Mouse (Mus musculus): ENCODE results near the gene Cmip. TPM values are rescaled to one million over a fixed set of nuclear protein-coding genes. Genes with fewer than 3 reads are reported as not detected.

Cmip gene
- polyA plus RNA-seq, 1 experiment from 2014 or later, result 8.2 TPM

GRCm38 (mm10) chr8:117467466-117467865, 210.6 kb downstream of the Cmip start:
- H3K4me1 ChIP-seq, result peaks cover 18% of the 10 kb centered on the region
- no peak overlapping the region for H3K4me3 ChIP-seq
- H3K27me3 ChIP-seq (ENCODE audit: low read depth, poor library complexity, severe bottlenecking), result no peaks in the 10 kb centered on the region
- WGBS, result 88% methylated on average over 10 of the region's 10 CpGs
- H3K36me3 ChIP-seq, result no peaks in the 10 kb centered on the region
- DNase-seq (ENCODE audit: low spot score), result no peak
- no peaks in the 10 kb centered on the region for H3K9me3 ChIP-seq (replicated peaks)
- no peak overlapping the region for H3K27ac ChIP-seq

- H3K9me3 ChIP-seq (replicated peaks), result no peaks in the 10 kb centered on the region
- DNase-seq (ENCODE audit: low spot score), result peak; percentile 46
- H3K27me3 ChIP-seq (ENCODE audit: low read depth, poor library complexity, severe bottlenecking), result no peaks in the 10 kb centered on the region
- H3K27ac ChIP-seq, result peak overlapping the region; percentile 83
- H3K4me3 ChIP-seq, result peak overlapping the region; percentile 37
- peaks cover 18% of the 10 kb centered on the region for H3K4me1 ChIP-seq
- WGBS, result 37% methylated on average over 16 of the region's 16 CpGs
- H3K36me3 ChIP-seq, result no peaks in the 10 kb centered on the region
Observed at GRCm38 (mm10) chr8:117469431-117470341, 212.8 kb downstream of the Cmip start.

DNA sequence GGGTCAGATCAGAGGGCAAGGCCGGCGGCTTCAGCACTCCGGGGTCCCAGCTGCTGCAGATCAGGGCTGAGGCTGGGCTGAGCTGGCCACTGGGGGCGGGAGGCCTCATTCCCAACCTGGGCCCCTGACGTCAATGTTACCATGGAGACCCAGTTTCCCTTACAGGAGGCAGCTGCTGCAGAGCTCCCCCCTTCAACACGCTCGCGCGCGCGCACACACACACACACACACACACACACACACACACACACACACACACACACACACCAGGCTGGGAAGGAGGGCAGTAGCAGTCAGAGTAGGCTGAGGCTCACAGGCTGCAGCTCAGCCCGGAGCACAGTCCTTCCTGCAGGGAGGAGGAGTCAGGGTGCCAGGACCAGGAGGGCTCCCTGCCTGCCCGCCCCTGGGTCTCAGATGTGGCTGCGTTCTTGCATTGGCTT, 213.5 kb downstream of the Cmip start:
- Histone ChIP-seq H3K36me3 (no peaks in the 10 kb centered on the region), H3K27me3 (ENCODE audit: low read depth, poor library complexity, severe bottlenecking) (no peaks in the 10 kb centered on the region), H3K9me3 (replicated peaks) (no peaks in the 10 kb centered on the region), H3K4me1 (peaks cover 18% of the 10 kb centered on the region), H3K27ac (peak overlapping the region; percentile 83), H3K4me3 (peak overlapping the region; percentile 37)
- peak; percentile 90 for DNase-seq (ENCODE audit: low spot score)
- WGBS, result 1% methylated on average over 13 of the region's 14 CpGs

- Histone ChIP-seq H3K27me3 (ENCODE audit: low read depth, poor library complexity, severe bottlenecking) (no peaks in the 10 kb centered on the region), H3K27ac (peak overlapping the region; percentile 83), H3K9me3 (replicated peaks) (no peaks in the 10 kb centered on the region), H3K4me3 (no peak overlapping the region), H3K36me3 (no peaks in the 10 kb centered on the region), H3K4me1 (peaks cover 18% of the 10 kb centered on the region)
- 33% methylated on average over 3 of the region's 3 CpGs for WGBS
- peak; percentile 81 for DNase-seq (ENCODE audit: low spot score)
Observed at GRCm38 (mm10) chr8:117471174-117471573, 214.3 kb downstream of the Cmip start.

- no peaks in the 10 kb centered on the region for H3K36me3 ChIP-seq
- no peaks in the 10 kb centered on the region for H3K9me3 ChIP-seq (replicated peaks)
- WGBS, result 74% methylated on average over 9 of the region's 9 CpGs
Observed at GRCm38 (mm10) chr8:117471655-117472054, 214.8 kb downstream of the Cmip start.

DNA sequence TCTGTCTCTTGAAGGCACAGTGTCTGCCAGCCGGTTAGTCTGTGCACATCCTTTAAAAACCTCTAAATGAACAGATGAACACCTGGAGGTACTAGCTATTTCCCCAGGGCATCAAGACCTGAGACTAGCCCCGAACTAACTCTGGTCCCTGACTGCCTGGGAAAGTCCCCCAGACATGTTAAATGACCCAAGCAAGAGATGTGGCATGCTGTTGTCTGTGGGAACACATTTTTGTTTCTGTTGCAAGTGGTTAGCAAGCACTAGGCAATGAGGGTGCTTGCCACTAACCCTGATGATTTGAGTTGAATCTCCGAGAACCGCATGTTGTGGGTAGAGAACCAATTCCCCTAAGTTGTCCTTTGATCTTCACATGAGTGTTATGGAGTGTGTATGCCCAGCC, 215.5 kb downstream of the Cmip start:
- Histone ChIP-seq H3K9me3 (replicated peaks) (no peaks in the 10 kb centered on the region), H3K4me3 (no peak overlapping the region), H3K27ac (no peak overlapping the region), H3K4me1 (peaks cover 18% of the 10 kb centered on the region), H3K27me3 (ENCODE audit: low read depth, poor library complexity, severe bottlenecking) (no peaks in the 10 kb centered on the region), H3K36me3 (no peaks in the 10 kb centered on the region)
- WGBS, result 86% methylated on average over 4 of the region's 4 CpGs
- DNase-seq (ENCODE audit: low spot score), result no peak

More at GRCm38 (mm10) chr8:117471655-117472054, 214.8 kb downstream of the Cmip start:
- Histone ChIP-seq H3K27ac (no peak overlapping the region), H3K4me3 (no peak overlapping the region), H3K27me3 (ENCODE audit: low read depth, poor library complexity, severe bottlenecking) (no peaks in the 10 kb centered on the region), H3K4me1 (peaks cover 18% of the 10 kb centered on the region)
- no peak for DNase-seq (ENCODE audit: low spot score)

DNA sequence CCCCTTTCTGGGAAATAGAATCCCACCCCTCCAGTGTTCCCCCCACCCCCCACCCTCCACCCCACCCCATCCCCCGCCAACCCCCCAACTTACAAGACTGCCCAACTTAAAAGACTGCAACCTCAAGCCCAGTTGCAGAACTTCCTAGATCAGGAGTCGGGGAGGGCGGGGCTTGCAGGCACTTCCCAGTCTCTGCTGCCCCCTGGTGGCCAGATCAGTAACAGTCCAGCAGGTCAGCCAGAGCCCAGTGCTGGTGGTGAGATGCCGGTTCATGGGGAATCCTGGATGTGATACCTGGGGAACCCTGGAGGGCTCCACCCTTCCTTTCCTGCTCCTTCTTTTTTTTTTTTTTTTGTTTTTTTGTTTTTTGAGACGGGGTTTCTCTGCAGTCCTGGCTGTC, 218.1 kb downstream of the Cmip start:
- Histone ChIP-seq H3K9me3 (replicated peaks) (no peaks in the 10 kb centered on the region), H3K36me3 (no peaks in the 10 kb centered on the region), H3K27ac (no peak overlapping the region), H3K4me3 (no peak overlapping the region), H3K4me1 (peaks cover 13% of the 10 kb centered on the region), H3K27me3 (ENCODE audit: low read depth, poor library complexity, severe bottlenecking) (no peaks in the 10 kb centered on the region)
- peak; percentile 99 for DNase-seq (ENCODE audit: low spot score)
- WGBS, result 0% methylated on average over 5 of the region's 5 CpGs

DNA sequence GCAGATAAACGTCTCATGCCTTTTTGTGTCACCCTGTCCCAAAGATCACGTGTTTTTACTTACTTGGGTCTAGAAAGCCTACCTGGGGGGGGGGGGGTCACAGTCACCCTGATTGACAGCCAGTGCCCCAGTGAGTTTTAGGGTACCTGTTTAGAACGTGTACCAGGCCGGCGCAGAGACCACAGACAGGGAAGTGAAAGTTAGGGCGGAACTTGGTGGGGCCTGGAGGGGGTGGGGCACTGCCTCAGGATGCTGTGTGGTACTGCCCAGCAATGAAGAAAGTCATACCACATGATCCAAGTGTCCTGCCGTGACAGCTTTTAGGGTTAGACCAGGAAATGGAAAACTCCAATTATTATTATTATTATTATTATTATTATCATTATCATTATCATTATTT, 219.0 kb downstream of the Cmip start:
- no peak for DNase-seq (ENCODE audit: low spot score)
- Histone ChIP-seq H3K4me1 (peaks cover 4% of the 10 kb centered on the region), H3K27ac (no peak overlapping the region), H3K27me3 (ENCODE audit: low read depth, poor library complexity, severe bottlenecking) (no peaks in the 10 kb centered on the region), H3K4me3 (no peak overlapping the region), H3K36me3 (no peaks in the 10 kb centered on the region), H3K9me3 (replicated peaks) (no peaks in the 10 kb centered on the region)
- 80% methylated on average over 7 of the region's 7 CpGs for WGBS

DNA sequence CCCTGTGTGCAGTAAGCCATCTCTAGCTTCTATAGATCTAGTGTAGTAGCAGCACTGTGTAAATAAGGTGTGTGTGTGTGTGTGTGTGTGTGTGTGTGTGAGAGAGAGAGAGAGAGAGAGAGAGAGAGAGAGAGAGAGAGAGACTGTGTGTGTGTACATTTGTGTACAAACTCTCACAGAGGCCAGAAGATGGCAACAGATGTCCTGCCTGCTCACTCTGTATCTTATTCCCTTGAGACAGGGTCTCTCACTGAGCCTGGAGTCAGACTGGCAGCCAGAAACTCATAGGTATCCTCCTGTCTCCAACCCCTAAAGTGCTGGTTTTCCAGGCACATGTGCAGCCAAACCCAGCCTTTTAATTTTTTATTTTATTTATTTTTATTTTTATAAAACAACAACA, 221.2 kb downstream of the Cmip start:
- H3K4me3 ChIP-seq, result no peak overlapping the region
- no peak for DNase-seq (ENCODE audit: low spot score)

GRCm38 (mm10) chr8:117479996-117480395, 223.1 kb downstream of the Cmip start:
- Histone ChIP-seq H3K36me3 (no peaks in the 10 kb centered on the region), H3K9me3 (replicated peaks) (no peaks in the 10 kb centered on the region), H3K4me3 (no peak overlapping the region), H3K27ac (no peak overlapping the region), H3K27me3 (ENCODE audit: low read depth, poor library complexity, severe bottlenecking) (no peaks in the 10 kb centered on the region), H3K4me1 (no peaks in the 10 kb centered on the region)
- DNase-seq (ENCODE audit: low spot score), result no peak
- WGBS, result 97% methylated on average over 9 of the region's 9 CpGs

More for the DNA sequence above, 221.2 kb downstream of the Cmip start:
- Histone ChIP-seq H3K4me1 (no peaks in the 10 kb centered on the region), H3K27ac (no peak overlapping the region), H3K27me3 (ENCODE audit: low read depth, poor library complexity, severe bottlenecking) (no peaks in the 10 kb centered on the region), H3K36me3 (no peaks in the 10 kb centered on the region), H3K9me3 (replicated peaks) (no peaks in the 10 kb centered on the region)

DNA sequence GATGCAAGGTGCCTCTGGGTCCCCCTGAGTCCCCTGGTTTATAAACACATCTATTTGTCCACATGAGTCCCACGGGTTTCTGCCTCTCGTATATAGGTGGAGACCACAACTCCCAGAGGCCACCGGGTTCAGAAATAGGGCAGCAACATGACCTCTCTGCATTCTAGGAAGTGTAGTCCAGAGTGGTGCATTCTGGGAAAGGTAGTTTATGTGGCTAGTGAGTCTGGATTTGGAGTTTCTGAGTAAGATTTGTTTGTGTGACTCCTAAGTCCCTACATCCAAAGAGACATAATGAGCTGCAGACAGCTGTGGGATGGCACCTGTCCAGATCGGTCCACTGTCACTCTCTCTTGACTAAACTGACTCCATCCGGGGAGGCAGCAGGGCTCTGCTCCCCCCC, 223.7 kb downstream of the Cmip start:
- H3K9me3 ChIP-seq (replicated peaks), result no peaks in the 10 kb centered on the region
- 66% methylated on average over 5 of the region's 5 CpGs for WGBS
- H3K4me3 ChIP-seq, result no peak overlapping the region
- DNase-seq (ENCODE audit: low spot score), result no peak
- H3K27me3 ChIP-seq (ENCODE audit: low read depth, poor library complexity, severe bottlenecking), result no peaks in the 10 kb centered on the region
- H3K27ac ChIP-seq, result no peak overlapping the region
- no peaks in the 10 kb centered on the region for H3K4me1 ChIP-seq
- no peaks in the 10 kb centered on the region for H3K36me3 ChIP-seq

- no peaks in the 10 kb centered on the region for H3K27me3 ChIP-seq (ENCODE audit: low read depth, poor library complexity, severe bottlenecking)
- H3K36me3 ChIP-seq, result no peaks in the 10 kb centered on the region
- WGBS, result 83% methylated on average over 5 of the region's 5 CpGs
- DNase-seq (ENCODE audit: low spot score), result no peak
- H3K27ac ChIP-seq, result no peak overlapping the region
- no peaks in the 10 kb centered on the region for H3K4me1 ChIP-seq
- no peaks in the 10 kb centered on the region for H3K9me3 ChIP-seq (replicated peaks)
- H3K4me3 ChIP-seq, result no peak overlapping the region
Observed at GRCm38 (mm10) chr8:117481830-117482229, 225.0 kb downstream of the Cmip start.

- no peaks in the 10 kb centered on the region for H3K4me1 ChIP-seq
- H3K27ac ChIP-seq, result no peak overlapping the region
- H3K4me3 ChIP-seq, result no peak overlapping the region
- WGBS, result 85% methylated on average over 8 of the region's 8 CpGs
- H3K36me3 ChIP-seq, result no peaks in the 10 kb centered on the region
- H3K27me3 ChIP-seq (ENCODE audit: low read depth, poor library complexity, severe bottlenecking), result no peaks in the 10 kb centered on the region
- no peak for DNase-seq (ENCODE audit: low spot score)
- H3K9me3 ChIP-seq (replicated peaks), result no peaks in the 10 kb centered on the region
Observed at GRCm38 (mm10) chr8:117484731-117485130, 227.9 kb downstream of the Cmip start.

All from limb, embryonic 10.5 days (tissue).